Mouse (Mus musculus) liver, postnatal 0 days (tissue): ENCODE data around the gene Plxnc1.

ENCODE experiments used
- CTCF ChIP-seq: sonication (generic); IDR thresholded peaks from 2 replicates; pipeline ENCODE4 v1.5.1; 2016; ENCODE audit warnings: antibody characterized with exemption, low read depth
- EP300 ChIP-seq: IDR thresholded peaks from 2 replicates; pipeline ENCODE4 v1.6.1; 2016; ENCODE audit warnings: antibody characterized with exemption, low read depth, mild to moderate bottlenecking

- no peak for TF ChIP-seq CTCF
- no peak for TF ChIP-seq EP300
Observed at GRCm38 (mm10) chr10:94849930-94850329, 94.7 kb downstream of the Plxnc1 start.
